Mouse (Mus musculus) neural tube, embryonic 12.5 days (tissue): Measurements from ENCODE around the gene Ccer2. TPM values are rescaled to one million over a fixed set of nuclear protein-coding genes. Genes with fewer than 3 reads are reported as not detected.

Experiments used
- ATAC-seq: fragments of 200-750 bp; cut with Nextera tagmentation; 2 replicates; pipeline ENCODE4 v1.8.0; 2017; ENCODE audit warnings: low read depth, mild to moderate bottlenecking, moderate TSS enrichment, moderate library complexity; ENCODE audit not compliant: low FRiP score
- H3K27ac ChIP-seq: fragments of 300-500 bp; sonication (generic); 2 replicates; pipeline ENCODE4 v1.5.1; 2016
- H3K27me3 ChIP-seq: fragments of 300-500 bp; sonication (generic); replicated peaks from 2 replicates; pipeline ENCODE4 v1.6.1; 2016; ENCODE audit warnings: mild to moderate bottlenecking
- H3K36me3 ChIP-seq: fragments of 300-500 bp; sonication (generic); 2 replicates; pipeline ENCODE4 v1.6.1; 2016; ENCODE audit warnings: mild to moderate bottlenecking
- H3K4me1 ChIP-seq: fragments of 300-500 bp; sonication (generic); 2 replicates; pipeline ENCODE4 v1.6.1; 2016
- H3K4me2 ChIP-seq: fragments of 300-500 bp; sonication (generic); replicated peaks from 2 replicates; pipeline ENCODE4 v1.6.1; 2016; ENCODE audit warnings: mild to moderate bottlenecking
- H3K4me3 ChIP-seq: fragments of 300-500 bp; sonication (generic); 2 replicates; pipeline ENCODE4 v1.5.1; 2016
- H3K9ac ChIP-seq: fragments of 300-500 bp; sonication (generic); 2 replicates; pipeline ENCODE4 v1.6.1; 2016; ENCODE audit warnings: mild to moderate bottlenecking
- H3K9me3 ChIP-seq: fragments of 300-500 bp; sonication (generic); 2 replicates; pipeline ENCODE4 v1.6.1; 2016; ENCODE audit warnings: mild to moderate bottlenecking
- WGBS: fragments of 180-500 bp; shearing (Covaris S2); methylation state at CpG from one replicate; pipeline ENCODE4 v1.1.7; 2016; 5-methylcytosine and 5-hydroxymethylcytosine counted together
- polyA plus RNA-seq: library from polyadenylated mRNA; unstranded; fragments of >200 nt; fragmentation: Nextera tagmentation; extraction: Ambion mirVana; gene quantifications from 2 replicates; pipeline ENCODE4 v1.2.1, GENCODE M21; 2016

Gene Ccer2
- polyA plus RNA-seq, 1 experiment from 2014 or later = 10.4 TPM

- ATAC-seq = 0 out of 2 replicates have a peak, but pooled peaks have one; percentile 41
- Histone ChIP-seq H3K27me3 (no peaks in the 10 kb centered on the region), H3K36me3 (peaks cover 18% of the 10 kb centered on the region), H3K9ac (no peak overlapping the region), H3K4me2 (no peak overlapping the region), H3K4me3 (no peak overlapping the region), H3K4me1 (peaks cover 3% of the 10 kb centered on the region), H3K27ac (no peak overlapping the region), H3K9me3 (no peaks in the 10 kb centered on the region)
- 49% methylated on average over 6 of the region's 6 CpGs for WGBS
Observed at GRCm38 (mm10) chr7:28780067-28780658, 24.2 kb downstream of the Ccer2 start.

- Histone ChIP-seq H3K27ac (no peak overlapping the region), H3K27me3 (no peaks in the 10 kb centered on the region), H3K4me1 (peaks cover 3% of the 10 kb centered on the region), H3K4me2 (no peak overlapping the region), H3K36me3 (peaks cover 21% of the 10 kb centered on the region), H3K9me3 (no peaks in the 10 kb centered on the region), H3K4me3 (no peak overlapping the region), H3K9ac (no peak overlapping the region)
- ATAC-seq = no peak
- 91% methylated on average over 7 of the region's 7 CpGs for WGBS
Observed at GRCm38 (mm10) chr7:28780857-28781256, 24.9 kb downstream of the Ccer2 start.

- H3K36me3 ChIP-seq = peaks cover 25% of the 10 kb centered on the region
- 92% methylated on average over 8 of the region's 8 CpGs for WGBS
Observed at GRCm38 (mm10) chr7:28781261-28781663, 25.3 kb downstream of the Ccer2 start.

GRCm38 (mm10) chr7:28785161-28785560, 29.2 kb downstream of the Ccer2 start:
- no peak overlapping the region for H3K9ac ChIP-seq
- H3K4me1 ChIP-seq = peaks cover 2% of the 10 kb centered on the region
- H3K27ac ChIP-seq = no peak overlapping the region
- 71% methylated on average over 5 of the region's 5 CpGs for WGBS
- no peak overlapping the region for H3K4me2 ChIP-seq
- H3K27me3 ChIP-seq = no peaks in the 10 kb centered on the region
- H3K4me3 ChIP-seq = no peak overlapping the region
- H3K36me3 ChIP-seq = peaks cover 34% of the 10 kb centered on the region
- no peaks in the 10 kb centered on the region for H3K9me3 ChIP-seq
- no peak for ATAC-seq

More at GRCm38 (mm10) chr7:28781261-28781663, 25.3 kb downstream of the Ccer2 start:
- Histone ChIP-seq H3K9me3 (no peaks in the 10 kb centered on the region), H3K4me3 (no peak overlapping the region), H3K4me1 (peaks cover 3% of the 10 kb centered on the region), H3K4me2 (no peak overlapping the region), H3K27me3 (no peaks in the 10 kb centered on the region), H3K27ac (no peak overlapping the region), H3K9ac (no peak overlapping the region)
- ATAC-seq = no peak

GRCm38 (mm10) chr7:28787884-28788283, 31.9 kb downstream of the Ccer2 start:
- 94% methylated on average over 9 of the region's 9 CpGs for WGBS
- H3K4me3 ChIP-seq = no peak overlapping the region
- H3K4me2 ChIP-seq = no peak overlapping the region
- H3K9ac ChIP-seq = no peak overlapping the region
- no peak for ATAC-seq
- H3K36me3 ChIP-seq = peaks cover 28% of the 10 kb centered on the region
- no peaks in the 10 kb centered on the region for H3K27me3 ChIP-seq
- H3K9me3 ChIP-seq = no peaks in the 10 kb centered on the region
- H3K27ac ChIP-seq = no peak overlapping the region
- H3K4me1 ChIP-seq = no peaks in the 10 kb centered on the region

GRCm38 (mm10) chr7:28788307-28789195, 32.6 kb downstream of the Ccer2 start, which contains the start of gene Rinl:
TSS of gene Rinl (plus strand) at chr7:28788969.
- Histone ChIP-seq H3K4me1 (no peaks in the 10 kb centered on the region), H3K27ac (no peak within 1 kb of the TSS), H3K9ac (no peak within 1 kb of the TSS), H3K27me3 (no peaks in the 10 kb centered on the region), H3K9me3 (no peaks in the 10 kb centered on the region), H3K36me3 (peaks cover 25% of the 10 kb centered on the region), H3K4me3 (no peak within 1 kb of the TSS), H3K4me2 (no peak within 1 kb of the TSS)
- ATAC-seq = no peak
- WGBS = 78% methylated on average over 5 of the region's 5 CpGs

- Histone ChIP-seq H3K9ac (no peak overlapping the region), H3K27ac (no peak overlapping the region), H3K4me2 (no peak overlapping the region), H3K9me3 (no peaks in the 10 kb centered on the region), H3K4me3 (no peak overlapping the region), H3K27me3 (no peaks in the 10 kb centered on the region), H3K36me3 (peaks cover 21% of the 10 kb centered on the region), H3K4me1 (no peaks in the 10 kb centered on the region)
- WGBS = 81% methylated on average over 3 of the region's 3 CpGs
- ATAC-seq = no peak
Observed at GRCm38 (mm10) chr7:28789235-28789634, 33.3 kb downstream of the Ccer2 start.

GRCm38 (mm10) chr7:28790066-28790806, 34.3 kb downstream of the Ccer2 start:
- no peak overlapping the region for H3K27ac ChIP-seq
- WGBS = 53% methylated on average over 8 of the region's 8 CpGs
- no peak for ATAC-seq
- H3K4me3 ChIP-seq = no peak overlapping the region
- peaks cover 21% of the 10 kb centered on the region for H3K36me3 ChIP-seq
- H3K4me2 ChIP-seq = no peak overlapping the region
- no peaks in the 10 kb centered on the region for H3K4me1 ChIP-seq
- H3K9me3 ChIP-seq = no peaks in the 10 kb centered on the region
- H3K27me3 ChIP-seq = no peaks in the 10 kb centered on the region
- no peak overlapping the region for H3K9ac ChIP-seq

- H3K27me3 ChIP-seq = no peaks in the 10 kb centered on the region
- H3K27ac ChIP-seq = no peak overlapping the region
- H3K9ac ChIP-seq = no peak overlapping the region
- ATAC-seq = no peak
- H3K4me2 ChIP-seq = no peak overlapping the region
- no peak overlapping the region for H3K4me3 ChIP-seq
- peaks cover 9% of the 10 kb centered on the region; the same call in 1 of the 2 replicates for H3K36me3 ChIP-seq
- no peaks in the 10 kb centered on the region for H3K9me3 ChIP-seq
- peaks cover 4% of the 10 kb centered on the region for H3K4me1 ChIP-seq
Observed at GRCm38 (mm10) chr7:28791706-28792105, 35.7 kb downstream of the Ccer2 start.

- H3K9me3 ChIP-seq = no peaks in the 10 kb centered on the region
- peaks cover 8% of the 10 kb centered on the region for H3K4me1 ChIP-seq
- H3K9ac ChIP-seq = no peak overlapping the region
- H3K27ac ChIP-seq = no peak overlapping the region
- no peak overlapping the region for H3K4me2 ChIP-seq
- peaks cover 4% of the 10 kb centered on the region; the same call in 1 of the 2 replicates for H3K36me3 ChIP-seq
- 84% methylated on average over 14 of the region's 14 CpGs for WGBS
- H3K27me3 ChIP-seq = no peaks in the 10 kb centered on the region
- no peak for ATAC-seq
- no peak overlapping the region for H3K4me3 ChIP-seq
Observed at GRCm38 (mm10) chr7:28792391-28793185, 36.6 kb downstream of the Ccer2 start.

GRCm38 (mm10) chr7:28793834-28794233, 37.9 kb downstream of the Ccer2 start:
- H3K36me3 ChIP-seq = no peaks in the 10 kb centered on the region
- H3K4me1 ChIP-seq = peaks cover 8% of the 10 kb centered on the region
- no peak overlapping the region for H3K4me3 ChIP-seq
- H3K27ac ChIP-seq = no peak overlapping the region
- H3K9ac ChIP-seq = no peak overlapping the region
- H3K9me3 ChIP-seq = no peaks in the 10 kb centered on the region
- 44% methylated on average over 2 of the region's 2 CpGs for WGBS
- no peak for ATAC-seq
- no peaks in the 10 kb centered on the region for H3K27me3 ChIP-seq
- H3K4me2 ChIP-seq = no peak overlapping the region
